Mouse (Mus musculus) C2C12 (cell line): ENCODE measurements at regions not wholly inside any gene's neighbourhood (a gene's known extent, or its start where the extent isn't known, plus 50 kb on each side); places are given as distances from the start of the nearest gene placed in this dataset.

Source experiments
- H3K27me3 ChIP-seq: one replicate; pipeline ENCODE4 v1.6.1; 2011; ENCODE audit not compliant: control insufficient read depth, insufficient read depth, insufficient read length
- H3K36me3 ChIP-seq: one replicate; pipeline ENCODE4 v1.6.1; 2011; ENCODE audit not compliant: control insufficient read depth, insufficient read depth
- H3K4me3 ChIP-seq: one replicate; pipeline ENCODE4 v1.5.1; 2011; ENCODE audit warnings: mild to moderate bottlenecking, control low read depth; ENCODE audit not compliant: poor library complexity, insufficient read depth, severe bottlenecking
- H3K79me2 ChIP-seq: one replicate; pipeline ENCODE4 v1.6.1; 2011; ENCODE audit not compliant: control insufficient read depth, insufficient read depth
- H3K79me3 ChIP-seq: one replicate; pipeline ENCODE4 v1.6.1; 2011; ENCODE audit warnings: low read depth, control low read depth
- H3ac ChIP-seq: one replicate; pipeline ENCODE3; 2011; ENCODE audit warnings: low read depth; ENCODE audit not compliant: control insufficient read depth, insufficient read length
- CEBPB ChIP-seq: IDR thresholded peaks from one replicate; pipeline ENCODE4 v1.6.1; 2011; ENCODE audit warnings: low read depth, mild to moderate bottlenecking, control low read depth, moderate library complexity
- CTCF ChIP-seq: IDR thresholded peaks from one replicate; pipeline ENCODE4 v1.5.1; 2011; ENCODE audit not compliant: control insufficient read depth, insufficient read depth, insufficient read length
- FOSL1 ChIP-seq: IDR thresholded peaks from one replicate; pipeline ENCODE4 v1.8.0; 2011; ENCODE audit warnings: mild to moderate bottlenecking, low read length; ENCODE audit not compliant: poor library complexity, insufficient read depth, severe bottlenecking
- MAX ChIP-seq: IDR thresholded peaks from one replicate; pipeline ENCODE4 v1.6.1; 2011; ENCODE audit warnings: mild to moderate bottlenecking, control low read depth
- MYOD1 ChIP-seq: IDR thresholded peaks from one replicate; pipeline ENCODE4 v1.6.1; 2011; ENCODE audit warnings: low read depth; ENCODE audit not compliant: control insufficient read depth, insufficient read length
- MYOG ChIP-seq: IDR thresholded peaks from one replicate; pipeline ENCODE4 v1.6.1; 2011; ENCODE audit not compliant: control insufficient read depth, insufficient read length; ENCODE audit errors: extremely low read depth
- USF1 ChIP-seq: IDR thresholded peaks from one replicate; pipeline ENCODE4 v1.6.1; 2011; ENCODE audit warnings: low read depth, mild to moderate bottlenecking, control low read depth, moderate library complexity

GRCm38 (mm10) chr10:96924266-96924672 is 307.5 kb downstream of the Btg1 start:
- Histone ChIP-seq H3ac (no peak overlapping the region), H3K4me3 (no peak overlapping the region), H3K27me3 (no peaks in the 10 kb centered on the region), H3K79me3 (no peaks in the 10 kb centered on the region), H3K36me3 (no peaks in the 10 kb centered on the region), H3K79me2 (no peaks in the 10 kb centered on the region)
- TF ChIP-seq CTCF = no peak
- no peak for TF ChIP-seq FOSL1
- TF ChIP-seq MYOG = no peak
- no peak for TF ChIP-seq USF1
- no peak for TF ChIP-seq MAX
- TF ChIP-seq CEBPB = no peak

DNA sequence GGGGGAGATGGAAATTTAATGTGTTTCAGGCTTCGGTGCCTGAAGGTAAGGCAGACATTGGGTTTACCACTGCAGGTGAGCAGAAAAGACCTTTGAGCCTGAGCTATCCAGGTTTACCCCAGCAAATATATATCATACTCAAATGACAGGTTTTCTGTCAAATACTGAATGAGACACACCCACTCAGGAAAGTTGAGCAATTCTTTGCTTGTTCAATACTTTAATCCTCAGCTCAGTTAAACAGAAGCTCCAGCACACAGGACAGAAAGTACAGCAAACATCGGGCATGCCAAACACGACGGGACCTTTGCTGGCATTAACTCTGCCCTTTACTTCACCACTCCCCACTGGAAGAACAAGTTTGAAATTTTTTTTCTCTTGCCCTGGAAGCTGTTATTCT is 307.9 kb downstream of the Btg1 start:
- Histone ChIP-seq H3K4me3 (no peak overlapping the region), H3K36me3 (no peaks in the 10 kb centered on the region), H3K79me3 (no peaks in the 10 kb centered on the region), H3K27me3 (no peaks in the 10 kb centered on the region), H3K79me2 (no peaks in the 10 kb centered on the region), H3ac (no peak overlapping the region)
- TF ChIP-seq USF1 = no peak
- TF ChIP-seq MYOG = no peak
- TF ChIP-seq MAX = no peak
- no peak for TF ChIP-seq FOSL1
- no peak for TF ChIP-seq CTCF
- TF ChIP-seq MYOD1 = no peak
- TF ChIP-seq CEBPB = no peak

DNA sequence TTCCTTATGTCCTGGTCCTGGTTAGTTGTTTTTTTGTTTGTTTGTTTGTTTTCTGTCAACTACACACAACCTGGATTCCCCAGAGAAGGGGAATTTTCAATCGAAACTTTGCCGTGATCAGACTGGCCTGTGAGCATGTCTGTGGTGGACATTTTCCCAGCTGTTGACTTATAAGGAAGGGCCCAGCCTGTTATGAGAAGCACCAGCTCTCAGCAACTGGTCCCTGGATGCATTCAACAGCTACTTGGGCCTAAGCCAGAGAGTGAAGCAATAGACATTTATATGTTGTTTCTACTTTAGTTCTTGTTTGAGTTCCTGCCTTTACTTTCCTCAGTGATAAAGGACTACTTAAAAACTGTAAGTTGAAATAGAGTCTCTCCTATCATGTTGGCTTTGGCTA is 309.0 kb downstream of the Btg1 start:
- Histone ChIP-seq H3ac (no peak overlapping the region), H3K79me3 (no peaks in the 10 kb centered on the region), H3K36me3 (no peaks in the 10 kb centered on the region), H3K27me3 (no peaks in the 10 kb centered on the region), H3K79me2 (no peaks in the 10 kb centered on the region), H3K4me3 (no peak overlapping the region)
- TF ChIP-seq MYOG (no peak), CEBPB (peak; percentile 3), MAX (no peak), USF1 (no peak)

GRCm38 (mm10) chr10:96934661-96935060 is 317.9 kb downstream of the Btg1 start:
- H3ac ChIP-seq = no peak overlapping the region
- H3K4me3 ChIP-seq = no peak overlapping the region
- TF ChIP-seq FOSL1 (no peak), CEBPB (no peak), CTCF (peak; percentile 7)
- H3K27me3 ChIP-seq = no peaks in the 10 kb centered on the region
- no peaks in the 10 kb centered on the region for H3K36me3 ChIP-seq
- no peaks in the 10 kb centered on the region for H3K79me3 ChIP-seq
- H3K79me2 ChIP-seq = no peaks in the 10 kb centered on the region

GRCm38 (mm10) chr10:96940887-96941518 is 324.2 kb downstream of the Btg1 start:
- Histone ChIP-seq H3K79me2 (no peaks in the 10 kb centered on the region), H3ac (no peak overlapping the region), H3K4me3 (no peak overlapping the region), H3K79me3 (no peaks in the 10 kb centered on the region), H3K27me3 (no peaks in the 10 kb centered on the region), H3K36me3 (no peaks in the 10 kb centered on the region)
- TF ChIP-seq CTCF = no peak
- TF ChIP-seq USF1 = no peak
- no peak for TF ChIP-seq MYOG
- no peak for TF ChIP-seq MYOD1
- TF ChIP-seq FOSL1 = no peak
- no peak for TF ChIP-seq MAX
- no peak for TF ChIP-seq CEBPB

DNA sequence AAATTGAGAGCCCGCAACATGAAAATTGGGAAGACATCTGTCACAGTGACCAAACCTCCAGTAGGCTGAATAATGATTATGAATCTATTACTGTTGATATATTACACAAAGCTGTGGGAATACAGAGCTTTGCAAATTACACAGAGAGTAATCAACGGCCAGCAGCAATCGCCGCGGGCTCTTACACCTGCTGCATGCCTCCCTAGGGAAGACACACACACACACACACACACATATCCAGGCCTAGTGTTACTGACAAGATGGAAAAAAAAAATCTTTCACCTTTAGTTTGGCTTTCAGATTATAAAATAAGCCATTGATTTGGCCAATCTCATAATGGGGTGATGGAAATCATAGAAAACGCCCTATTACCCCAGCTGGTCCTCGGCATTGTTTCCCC is 327.4 kb downstream of the Btg1 start:
- Histone ChIP-seq H3K79me3 (no peaks in the 10 kb centered on the region), H3K27me3 (no peaks in the 10 kb centered on the region), H3K4me3 (no peak overlapping the region), H3K36me3 (no peaks in the 10 kb centered on the region), H3ac (no peak overlapping the region), H3K79me2 (no peaks in the 10 kb centered on the region)
- no peak for TF ChIP-seq USF1
- no peak for TF ChIP-seq MYOD1
- TF ChIP-seq MAX = no peak
- no peak for TF ChIP-seq CEBPB
- no peak for TF ChIP-seq MYOG
- no peak for TF ChIP-seq CTCF
- no peak for TF ChIP-seq FOSL1
